Comparison of ENCODE assay signal across 13 mouse cellular contexts in the genomic region with DNA sequence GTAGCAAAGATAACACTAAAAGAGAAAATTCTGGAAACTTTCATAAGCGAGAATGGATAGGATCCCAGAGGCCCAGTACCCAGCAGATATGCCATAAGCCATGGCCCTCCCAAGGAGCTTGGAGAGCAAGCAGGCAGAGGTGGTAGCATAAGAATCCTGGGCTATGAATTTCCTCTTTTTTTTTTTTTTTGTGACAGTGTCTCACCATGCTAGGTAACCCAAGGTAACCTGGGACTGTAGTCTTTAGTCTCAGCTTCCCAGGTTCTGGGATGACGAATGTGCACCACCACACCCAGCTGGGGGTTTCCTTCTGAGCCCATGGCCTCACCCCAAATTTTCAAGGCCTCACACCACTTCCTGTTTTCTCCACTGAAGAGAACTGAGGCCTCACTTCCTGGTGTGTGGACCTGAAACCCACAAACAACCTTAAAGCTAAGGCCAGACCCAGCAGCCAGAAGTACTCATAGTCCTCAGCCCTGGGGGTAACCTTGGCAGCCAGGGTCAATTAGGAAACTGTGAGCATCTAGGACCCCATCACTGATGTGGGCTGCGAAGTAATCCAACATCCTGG. TPM values are rescaled to one million over a fixed set of nuclear protein-coding genes. Genes with fewer than 3 reads are reported as not detected.
DNase-seq lines count a peak whose midpoint lies in the region; ATAC-seq lines count a peak whose summit lies in the region.
"Had no signal": no experiment of that assay in that cellular context is flagged by ENCODE, and none has a peak within 500 bp of the region (broad histone marks: within the 10 kb centered on the region; RNA-seq: fewer than 3 reads in every experiment).

No protein-coding gene starts in this region.

- intact Hi-C loops in heart, postnatal 14 days (cut with DNase I), result no loop called here

- DNase-seq in heart, adult 11 months, result peak; percentile 93
- no peak for DNase-seq in heart, postnatal 14 days
- DNase-seq in lung, postnatal 36 days, result peak; percentile 64
- peak; percentile 90 to 92 for DNase-seq in spleen, postnatal 36 days (ENCODE audit: low spot score in 2 of 2)
- DNase-seq in cerebellum, adult 8-10 months, result no peak
- no peak for DNase-seq in gastrocnemius, adult 8-10 months (ENCODE audit: low spot score in 2 of 2)
- no peak for DNase-seq in layer of hippocampus, postnatal 10 days (ENCODE audit: low spot score in 2 of 2)
- DNase-seq: cerebellum, adult 11 months had no signal

- ATAC-seq in activated CD4-positive, CD25-positive, alpha-beta regulatory T cell, adult 4 months, result peak; percentile 94

RNA-seq across cellular contexts. Expression of gene Rab8a, which starts 8.2 kb away (rescaled TPM):
- 10 to 100 TPM; 28.2 to 28.6 TPM for total RNA-seq in heart, postnatal 14 days (2021)
- 100 to 1,000 TPM; 159 to 162 TPM for polyA plus RNA-seq in activated CD4-positive, CD25-positive, alpha-beta regulatory T cell, adult 4 months (2017; shearing (Covaris generic))
- 10 to 100 TPM in 2 of 4 experiments, 1 to 10 TPM in 2; 6.3 to 14.1 (median 9.0) TPM for total RNA-seq in gastrocnemius, adult 8-10 months (2022)
- 10 to 100 TPM; 38.0 to 50.9 TPM for total RNA-seq in layer of hippocampus, postnatal 10 days (2021)

RNA-seq across cellular contexts. Expression of gene Hsh2d, which starts 20.3 kb away (rescaled TPM):
- under 1 TPM in 1 of 2 experiments, not detected in 1; 0.17 TPM for total RNA-seq in heart, postnatal 14 days (2021)
- polyA plus RNA-seq in activated CD4-positive, CD25-positive, alpha-beta regulatory T cell, adult 4 months (2017; shearing (Covaris generic)), result 10 to 100 TPM; 22.2 to 29.1 TPM
- not detected for total RNA-seq in gastrocnemius, adult 8-10 months (2022)
- under 1 TPM in 1 of 2 experiments, not detected in 1; 0.27 TPM for total RNA-seq in layer of hippocampus, postnatal 10 days (2021)
- polyA plus RNA-seq: embryonic facial prominence, embryonic 13.5 days; heart, embryonic 14.5 days had no signal

RNA-seq across cellular contexts. Expression of gene Tpm4, which starts 34.4 kb away (rescaled TPM):
- 100 to 1,000 TPM; 119 to 155 TPM for total RNA-seq in heart, postnatal 14 days (2021)
- 100 to 1,000 TPM; 291 to 296 TPM for polyA plus RNA-seq in activated CD4-positive, CD25-positive, alpha-beta regulatory T cell, adult 4 months (2017; shearing (Covaris generic))
- total RNA-seq in gastrocnemius, adult 8-10 months (2022), result 10 to 100 TPM; 15.5 to 29.6 (median 21.3) TPM
- total RNA-seq in layer of hippocampus, postnatal 10 days (2021), result 10 to 100 TPM; 52.7 to 57.9 TPM

RNA-seq across cellular contexts. Expression of gene Cib3, which starts 43.5 kb away (rescaled TPM):
- total RNA-seq in heart, postnatal 14 days (2021), result not detected
- polyA plus RNA-seq in activated CD4-positive, CD25-positive, alpha-beta regulatory T cell, adult 4 months (2017; shearing (Covaris generic)), result under 1 TPM; 0.46 to 0.51 TPM
- total RNA-seq in gastrocnemius, adult 8-10 months (2022), result not detected
- not detected for total RNA-seq in layer of hippocampus, postnatal 10 days (2021)
- polyA plus RNA-seq: embryonic facial prominence, embryonic 13.5 days; heart, embryonic 14.5 days; limb, embryonic 14.5 days had no signal

RNA-seq across cellular contexts. Expression of gene Gm11034, which starts 44.3 kb away (rescaled TPM):
- not detected for total RNA-seq in heart, postnatal 14 days (2021)
- polyA plus RNA-seq in activated CD4-positive, CD25-positive, alpha-beta regulatory T cell, adult 4 months (2017; shearing (Covaris generic)), result not detected
- total RNA-seq in gastrocnemius, adult 8-10 months (2022), result not detected
- total RNA-seq in layer of hippocampus, postnatal 10 days (2021), result not detected
- total RNA-seq: layer of hippocampus, adult 8-10 months had no signal
- polyA plus RNA-seq: embryonic facial prominence, embryonic 13.5 days; heart, embryonic 14.5 days; limb, embryonic 14.5 days had no signal

Comparison
In these comparisons a context has a peak if more than half of its experiments do, and no peak if none do; other contexts are left out.
1. DNase-seq: peak in heart, adult 11 months (single experiment), lung, postnatal 36 days (single experiment) and spleen, postnatal 36 days (2 of 2); none in heart, postnatal 14 days (0 of 2), cerebellum, adult 8-10 months (single experiment), gastrocnemius, adult 8-10 months (0 of 2) and layer of hippocampus, postnatal 10 days (0 of 2).